Mouse (Mus musculus) spleen, adult 2 months (tissue): ENCODE data around the gene Pold4.

ENCODE experiments used
- CTCF ChIP-seq: fragments of 200-500 bp; IDR thresholded peaks from 2 replicates; pipeline ENCODE4 v1.5.1; 2011; ENCODE audit warnings: mild to moderate bottlenecking, inconsistent platforms; ENCODE audit not compliant: insufficient read depth, insufficient read length, insufficient replicate concordance; ENCODE audit errors: extremely low read depth
- POLR2A ChIP-seq: fragments of 200-500 bp; IDR thresholded peaks from 2 replicates; pipeline ENCODE4 v1.6.1; 2011; ENCODE audit warnings: low read depth, low read length, inconsistent platforms

GRCm38 (mm10) chr19:4217140-4217539 lies 14.6 kb upstream of the Pold4 start:
- TF ChIP-seq POLR2A: no peak
- TF ChIP-seq CTCF: no peak
